Mouse (Mus musculus) c-Kit-positive CD71-negative TER-119-negative erythroid progenitor cells, embryonic 14.5 days (primary cell): ENCODE results near the gene Plbd2.

Experiments
- DNase-seq: peaks from one replicate; pipeline ENCODE4 v3.0.0-alpha.2; 2013; ENCODE audit warnings: low read depth

The Plbd2 gene

DNA sequence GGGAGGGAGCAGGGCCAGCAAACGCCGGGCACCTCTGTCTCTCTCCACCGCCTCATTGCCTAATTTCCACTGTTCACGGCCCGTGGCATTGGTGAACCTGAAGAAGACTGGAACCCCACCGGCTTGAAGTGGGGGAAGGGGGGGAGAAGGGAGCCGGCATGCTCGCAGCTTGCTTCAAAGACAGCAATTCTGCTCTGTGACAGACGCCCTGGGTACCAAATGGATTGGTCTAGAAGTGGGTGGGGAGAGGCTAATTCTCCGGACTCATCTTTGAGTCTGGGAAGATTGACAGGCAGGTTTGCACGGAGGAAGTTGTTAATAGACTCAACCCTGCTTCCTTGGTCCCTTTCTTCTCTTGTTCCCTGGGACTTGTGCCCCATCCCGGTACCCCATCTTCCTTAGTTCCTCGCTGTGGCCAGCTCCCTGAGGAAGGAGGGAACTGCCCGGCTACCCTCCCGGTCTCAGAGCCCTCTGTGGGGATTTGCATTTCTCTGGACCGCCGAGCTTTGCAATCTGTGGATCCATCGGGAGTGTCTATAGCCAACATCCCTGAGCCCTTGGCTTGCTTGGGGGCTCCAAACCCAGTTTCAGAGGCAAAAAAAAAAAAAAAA lies 66.4 kb downstream of the Plbd2 start:
- DNase-seq = no peak

DNA sequence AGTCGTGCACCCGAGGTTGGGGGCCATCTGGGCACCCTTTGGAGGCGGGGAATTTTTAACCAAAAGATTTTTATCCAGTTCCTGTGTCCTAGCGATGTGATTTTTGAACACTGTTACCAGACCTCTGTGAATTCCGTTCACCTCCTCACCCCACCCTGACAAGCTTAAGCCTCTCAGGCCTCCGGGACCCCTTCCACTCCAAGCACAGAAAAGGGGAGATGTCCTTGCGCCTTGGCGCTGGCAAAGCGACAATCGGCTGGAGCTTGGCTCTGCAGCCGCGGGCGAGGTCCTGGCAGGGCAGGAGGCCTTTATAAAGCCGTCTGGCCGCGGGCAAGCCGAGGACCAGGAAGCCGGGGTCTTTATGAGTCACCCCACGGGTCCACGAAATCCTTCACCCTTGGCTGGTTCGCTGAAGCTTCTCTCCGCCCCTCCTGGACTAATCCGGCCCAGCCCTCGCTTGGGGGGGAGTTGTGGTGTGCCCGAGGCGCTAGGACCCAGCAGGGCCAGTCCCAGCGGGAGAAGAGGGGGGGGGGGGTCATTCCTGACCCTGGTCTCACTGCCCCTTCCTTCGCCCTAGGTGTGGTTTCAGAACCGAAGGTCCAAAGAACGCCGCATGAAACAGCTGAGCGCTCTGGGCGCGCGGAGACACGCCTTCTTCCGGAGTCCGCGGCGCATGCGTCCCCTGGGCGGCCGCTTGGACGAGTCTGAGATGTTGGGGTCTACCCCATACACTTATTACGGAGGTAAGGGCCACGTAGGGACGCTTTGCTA lies 67.5 kb downstream of the Plbd2 start:
- DNase-seq = no peak

DNA sequence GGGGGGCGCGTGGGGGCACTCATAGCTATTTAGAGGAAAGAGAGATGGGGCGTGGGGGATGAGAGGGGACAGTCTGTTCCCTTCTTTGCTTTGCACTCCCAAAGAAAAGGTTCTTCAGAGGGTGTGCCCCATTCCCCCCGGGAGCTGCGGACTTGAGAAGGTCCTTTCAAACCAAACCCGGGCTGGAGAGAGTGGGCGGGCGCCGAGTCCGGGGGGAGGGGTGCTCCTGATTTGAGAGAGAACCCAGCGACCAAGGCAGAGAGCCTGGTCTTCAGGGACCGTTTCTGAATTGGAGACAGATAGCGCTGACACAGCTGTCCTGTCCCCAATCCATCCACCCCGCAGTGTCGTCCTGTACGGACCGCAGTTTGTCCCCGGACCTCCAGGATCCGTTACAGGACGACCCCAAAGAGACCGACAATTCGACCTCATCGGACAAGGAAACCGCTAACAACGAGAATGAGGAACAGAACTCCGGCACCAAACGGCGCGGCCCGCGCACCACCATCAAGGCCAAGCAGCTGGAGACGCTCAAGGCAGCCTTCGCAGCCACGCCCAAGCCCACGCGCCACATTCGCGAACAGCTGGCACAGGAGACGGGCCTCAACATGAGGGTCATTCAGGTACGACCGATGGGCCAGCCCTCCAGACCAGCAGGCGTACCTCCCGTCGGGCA lies 68.3 kb downstream of the Plbd2 start:
- no peak for DNase-seq

DNA sequence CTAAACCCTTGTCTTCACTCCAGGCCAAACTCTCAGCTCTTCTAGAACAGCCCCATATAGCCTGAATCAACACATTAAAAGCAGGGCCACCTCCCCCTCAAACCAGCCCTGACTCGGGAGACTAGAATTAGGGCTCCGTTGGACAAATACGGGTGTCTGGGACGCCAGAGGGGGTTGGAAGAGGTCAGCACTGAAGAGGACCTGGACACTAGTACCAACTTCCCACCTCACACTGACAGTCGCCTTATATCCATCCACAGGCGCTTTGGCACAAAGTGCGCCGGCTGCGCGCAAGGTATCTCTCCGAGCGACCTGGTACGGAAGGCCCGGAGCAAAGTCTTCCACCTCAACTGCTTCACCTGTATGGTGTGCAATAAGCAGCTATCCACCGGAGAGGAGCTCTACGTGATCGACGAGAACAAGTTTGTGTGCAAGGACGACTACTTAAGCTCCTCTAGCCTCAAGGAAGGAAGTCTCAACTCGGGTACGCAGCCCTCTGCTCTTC lies 69.1 kb downstream of the Plbd2 start:
- no peak for DNase-seq
